Mouse (Mus musculus): ENCODE results near the gene Sept12. TPM values are rescaled to one million over a fixed set of nuclear protein-coding genes. Genes with fewer than 3 reads are reported as not detected.

The Sept12 gene
- polyA plus RNA-seq, 1 experiment from 2014 or later: not detected

DNA sequence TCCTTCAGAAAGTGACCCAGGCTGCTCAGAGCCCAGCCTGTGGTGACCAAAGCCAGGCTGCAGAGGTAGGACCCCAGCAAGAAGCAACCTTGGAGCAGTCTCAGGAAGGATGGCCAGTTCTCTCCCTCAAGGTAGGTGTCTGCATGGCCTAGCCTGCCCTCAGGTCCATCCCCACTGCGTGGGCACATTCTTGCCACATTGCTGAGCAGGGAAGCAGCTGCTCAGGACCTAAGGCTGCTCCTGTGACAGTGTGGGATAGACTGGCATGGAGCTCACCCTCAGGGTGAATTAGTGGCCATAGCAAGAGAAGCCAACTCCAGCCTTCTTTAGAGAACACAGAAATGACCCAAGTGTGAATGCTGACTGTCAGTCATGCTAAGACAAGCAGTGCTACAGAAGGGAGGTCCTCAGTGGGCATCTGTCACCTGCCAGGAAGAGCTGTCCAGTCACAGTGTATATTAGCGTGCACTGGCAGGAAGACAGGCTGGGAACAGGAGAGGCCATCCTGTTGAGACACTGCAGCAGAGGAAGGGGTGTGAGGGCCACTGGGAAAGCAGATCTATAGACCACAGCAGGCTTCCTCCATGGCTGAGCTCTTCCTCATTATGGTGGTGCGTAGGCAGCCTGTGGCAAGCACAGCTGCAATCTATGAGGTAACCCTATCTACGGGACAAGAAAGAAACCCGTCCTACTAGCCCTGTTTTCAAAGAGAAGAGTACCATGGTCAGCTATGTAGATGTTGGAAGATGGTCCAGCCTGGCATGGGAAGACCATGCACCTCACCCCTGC is 28.4 kb downstream of the Sept12 start:
- Histone ChIP-seq H3K4me3 (no peak overlapping the region), H3K9ac (no peak overlapping the region), H3K9me3 (no peaks in the 10 kb centered on the region), H3K27me3 (replicated peaks) (no peaks in the 10 kb centered on the region), H3K27ac (no peak overlapping the region), H3K4me1 (peaks cover 6% of the 10 kb centered on the region), H3K4me2 (no peak overlapping the region), H3K36me3 (replicated peaks) (0 out of 2 replicates have a peak, but pooled peaks cover 3% of the 10 kb centered on the region)
- 88% methylated on average over 5 of the region's 5 CpGs for WGBS
- ATAC-seq (replicated peaks): no peak

DNA sequence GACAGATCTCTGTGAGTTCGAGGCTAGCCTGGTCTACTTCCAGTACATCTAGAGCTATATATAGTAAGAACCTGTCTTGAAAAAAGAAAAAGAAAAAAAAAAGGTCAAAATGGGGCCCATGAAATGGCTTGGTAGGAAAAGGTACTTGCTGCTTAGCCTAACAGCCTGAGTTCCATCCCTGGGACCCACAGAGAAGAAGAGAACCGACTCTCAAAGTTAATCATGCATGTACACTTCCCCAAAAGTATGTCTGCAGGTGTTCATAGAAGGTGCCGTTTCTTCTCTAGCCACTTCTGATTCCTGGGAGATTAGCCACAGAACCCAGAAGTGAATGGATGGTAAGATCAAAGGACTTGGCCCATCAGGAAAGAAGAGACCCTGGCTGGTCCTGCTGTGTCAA is 29.2 kb downstream of the Sept12 start:
- no peaks in the 10 kb centered on the region for H3K27me3 ChIP-seq (replicated peaks)
- H3K9me3 ChIP-seq: no peaks in the 10 kb centered on the region
- no peak overlapping the region for H3K27ac ChIP-seq
- H3K9ac ChIP-seq: no peak overlapping the region
- no peak overlapping the region for H3K4me3 ChIP-seq
- no peak overlapping the region for H3K4me2 ChIP-seq
- ATAC-seq (replicated peaks): no peak
- peaks cover 7% of the 10 kb centered on the region for H3K4me1 ChIP-seq
- WGBS: 74% methylated on average over 3 of the region's 3 CpGs
- 0 out of 2 replicates have a peak, but pooled peaks cover 3% of the 10 kb centered on the region for H3K36me3 ChIP-seq (replicated peaks)

DNA sequence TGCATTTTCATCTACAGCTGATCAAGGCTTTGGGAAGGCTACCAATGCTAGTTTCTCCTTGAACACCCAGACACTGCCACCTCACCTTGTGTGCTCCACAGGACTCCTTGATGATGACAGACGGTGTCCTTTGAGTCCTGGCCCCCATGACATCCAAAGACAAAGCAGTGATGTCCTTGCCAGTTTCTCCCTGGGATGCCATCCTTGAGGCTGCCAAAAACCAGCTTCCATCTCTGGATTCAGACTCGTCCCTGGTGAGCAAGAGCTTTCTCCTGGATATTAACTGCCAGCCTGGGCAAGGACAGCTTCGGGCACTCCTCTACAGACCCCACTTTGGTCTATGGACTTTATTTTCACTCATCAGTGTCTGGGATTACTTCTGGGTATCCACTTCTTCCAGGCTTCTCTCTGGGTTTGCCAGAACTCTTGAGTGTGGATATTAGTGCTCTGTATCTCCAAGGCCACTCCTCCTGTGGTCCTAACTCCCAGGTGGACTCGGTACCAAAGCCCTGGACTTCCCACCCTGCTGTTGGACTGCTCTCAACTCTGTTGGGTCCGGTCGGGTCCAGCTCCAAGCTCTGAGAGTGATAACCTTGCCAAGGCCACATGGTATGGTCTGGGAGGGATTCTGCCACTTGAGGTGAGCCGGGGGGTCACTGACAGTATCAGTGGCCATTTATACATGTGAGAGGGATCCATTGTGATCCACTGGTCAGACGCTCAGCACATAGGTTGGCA is 32.1 kb downstream of the Sept12 start:
- Histone ChIP-seq H3K9ac (0 out of 2 replicates have a peak overlapping the region, but pooled peaks have one; percentile 6), H3K36me3 (replicated peaks) (no peaks in the 10 kb centered on the region), H3K27ac (0 out of 2 replicates have a peak overlapping the region, but pooled peaks have one; percentile 91), H3K4me3 (peak overlapping the region; percentile 94; the same call in 1 of the 2 replicates), H3K9me3 (no peaks in the 10 kb centered on the region), H3K27me3 (replicated peaks) (no peaks in the 10 kb centered on the region), H3K4me1 (peaks cover 26% of the 10 kb centered on the region), H3K4me2 (peak overlapping the region; percentile 87)
- no peak for ATAC-seq (replicated peaks)
- WGBS: 90% methylated on average over 8 of the region's 8 CpGs

GRCm38 (mm10) chr16:4964731-4965391 is 32.8 kb downstream of the Sept12 start:
- 20% methylated on average over 13 of the region's 13 CpGs for WGBS
- H3K9ac ChIP-seq: peak overlapping the region; percentile 93
- peak overlapping the region; percentile 94 for H3K4me3 ChIP-seq
- H3K9me3 ChIP-seq: no peaks in the 10 kb centered on the region
- peak; percentile 31 for ATAC-seq (replicated peaks)
- H3K4me2 ChIP-seq: peak overlapping the region; percentile 87
- H3K4me1 ChIP-seq: peaks cover 26% of the 10 kb centered on the region
- H3K36me3 ChIP-seq (replicated peaks): no peaks in the 10 kb centered on the region
- peak overlapping the region; percentile 91 for H3K27ac ChIP-seq
- no peaks in the 10 kb centered on the region for H3K27me3 ChIP-seq (replicated peaks)

GRCm38 (mm10) chr16:4963797-4964709 is 33.6 kb downstream of the Sept12 start, which contains the start of gene Anks3:
Anks3 (minus strand) TSS chr16:4964205.
- H3K36me3 ChIP-seq (replicated peaks): no peaks in the 10 kb centered on the region
- ATAC-seq (replicated peaks): peak; percentile 98
- H3K4me3 ChIP-seq: peak within 1 kb of the TSS; percentile 94
- WGBS: under 1% methylated on average over 75 of the region's 76 CpGs
- H3K27ac ChIP-seq: peak within 1 kb of the TSS; percentile 91
- H3K27me3 ChIP-seq (replicated peaks): no peaks in the 10 kb centered on the region
- H3K9me3 ChIP-seq: no peaks in the 10 kb centered on the region
- peaks cover 26% of the 10 kb centered on the region for H3K4me1 ChIP-seq
- H3K4me2 ChIP-seq: peak within 1 kb of the TSS; percentile 87
- peak within 1 kb of the TSS; percentile 93 for H3K9ac ChIP-seq

- H3K27ac ChIP-seq: no peak overlapping the region
- 37% methylated on average over 9 of the region's 9 CpGs for WGBS
- peak overlapping the region; percentile 93 for H3K9ac ChIP-seq
- ATAC-seq (replicated peaks): no peak
- H3K4me2 ChIP-seq: peak overlapping the region; percentile 87
- H3K4me3 ChIP-seq: peak overlapping the region; percentile 94
- no peaks in the 10 kb centered on the region for H3K27me3 ChIP-seq (replicated peaks)
- H3K36me3 ChIP-seq (replicated peaks): no peaks in the 10 kb centered on the region
- H3K4me1 ChIP-seq: peaks cover 26% of the 10 kb centered on the region
- H3K9me3 ChIP-seq: no peaks in the 10 kb centered on the region
Measured at GRCm38 (mm10) chr16:4963346-4963745, 34.3 kb downstream of the Sept12 start.

- ATAC-seq (replicated peaks): no peak
- H3K4me1 ChIP-seq: peaks cover 23% of the 10 kb centered on the region
- H3K9me3 ChIP-seq: no peaks in the 10 kb centered on the region
- no peak overlapping the region for H3K27ac ChIP-seq
- H3K36me3 ChIP-seq (replicated peaks): peaks cover 10% of the 10 kb centered on the region; the same call in 1 of the 2 replicates
- H3K4me3 ChIP-seq: no peak overlapping the region
- H3K9ac ChIP-seq: no peak overlapping the region
- H3K4me2 ChIP-seq: no peak overlapping the region
- WGBS: 92% methylated on average over 8 of the region's 8 CpGs
- H3K27me3 ChIP-seq (replicated peaks): no peaks in the 10 kb centered on the region
Measured at GRCm38 (mm10) chr16:4960260-4960659, 37.4 kb downstream of the Sept12 start.

GRCm38 (mm10) chr16:4957446-4957845 is 40.2 kb downstream of the Sept12 start:
- no peak for ATAC-seq (replicated peaks)
- Histone ChIP-seq H3K9ac (no peak overlapping the region), H3K4me3 (no peak overlapping the region), H3K4me2 (no peak overlapping the region), H3K4me1 (peaks cover 9% of the 10 kb centered on the region), H3K27me3 (replicated peaks) (no peaks in the 10 kb centered on the region), H3K9me3 (no peaks in the 10 kb centered on the region), H3K27ac (no peak overlapping the region), H3K36me3 (replicated peaks) (peaks cover 33% of the 10 kb centered on the region)
- 96% methylated on average over 3 of the region's 3 CpGs for WGBS

DNA sequence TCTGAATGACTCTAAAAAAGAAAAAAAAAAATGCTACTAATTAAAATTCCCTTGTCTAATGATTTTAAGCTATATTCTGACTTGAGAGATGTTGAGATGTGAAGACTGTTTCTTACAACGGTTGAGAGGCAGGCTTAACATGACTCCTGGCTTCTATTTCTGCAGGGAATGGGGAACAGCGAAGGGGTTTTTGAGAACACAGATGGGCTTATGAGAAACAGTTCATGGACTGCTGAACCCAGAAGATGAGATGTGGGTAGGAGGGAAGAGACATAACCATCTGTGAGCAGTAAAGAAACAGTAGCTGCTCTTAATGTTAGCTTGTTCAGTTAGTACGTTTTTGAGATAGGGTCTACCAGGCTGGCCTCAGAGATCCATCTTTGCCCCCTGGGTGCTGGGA is 41.0 kb downstream of the Sept12 start:
- Histone ChIP-seq H3K27me3 (replicated peaks) (no peaks in the 10 kb centered on the region), H3K9me3 (no peaks in the 10 kb centered on the region), H3K27ac (no peak overlapping the region), H3K36me3 (replicated peaks) (peaks cover 39% of the 10 kb centered on the region), H3K4me1 (0 out of 2 replicates have a peak, but pooled peaks cover under 1% of the 10 kb centered on the region), H3K4me2 (no peak overlapping the region), H3K9ac (no peak overlapping the region), H3K4me3 (no peak overlapping the region)
- WGBS: 89% methylated on average over 3 of the region's 3 CpGs
- ATAC-seq (replicated peaks): no peak

DNA sequence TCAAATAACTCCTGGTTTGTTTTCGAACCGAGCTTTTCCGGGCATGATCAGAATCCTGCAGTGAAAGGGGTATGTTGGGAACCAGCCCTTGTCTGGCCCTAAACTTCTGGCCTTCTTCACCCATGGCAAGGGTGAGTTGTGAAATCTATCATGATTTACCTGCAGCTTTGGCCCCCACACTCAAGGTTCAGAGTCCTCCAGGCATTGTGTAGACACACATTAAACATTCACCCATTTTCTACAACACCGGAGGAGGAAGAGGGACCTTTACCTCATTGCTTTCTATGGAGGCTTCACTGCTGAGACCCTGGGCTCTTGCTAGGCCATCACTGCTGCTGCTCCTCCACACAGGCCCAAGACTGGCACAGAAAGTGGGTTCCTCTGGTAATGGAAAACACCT is 50.3 kb downstream of the Sept12 start:
- Histone ChIP-seq H3K36me3 (replicated peaks) (peaks cover 53% of the 10 kb centered on the region), H3K4me1 (no peaks in the 10 kb centered on the region), H3K9ac (no peak overlapping the region), H3K27me3 (replicated peaks) (no peaks in the 10 kb centered on the region), H3K4me3 (no peak overlapping the region), H3K27ac (no peak overlapping the region), H3K9me3 (no peaks in the 10 kb centered on the region), H3K4me2 (no peak overlapping the region)
- no peak for ATAC-seq (replicated peaks)
- 79% methylated on average over 4 of the region's 4 CpGs for WGBS

GRCm38 (mm10) chr16:4946155-4946554 is 51.5 kb downstream of the Sept12 start:
- H3K4me2 ChIP-seq: no peak overlapping the region
- H3K9ac ChIP-seq: no peak overlapping the region
- H3K4me1 ChIP-seq: no peaks in the 10 kb centered on the region
- H3K36me3 ChIP-seq (replicated peaks): peaks cover 43% of the 10 kb centered on the region
- no peak overlapping the region for H3K4me3 ChIP-seq
- H3K27me3 ChIP-seq (replicated peaks): no peaks in the 10 kb centered on the region
- 97% methylated on average over 3 of the region's 3 CpGs for WGBS
- H3K27ac ChIP-seq: no peak overlapping the region
- no peaks in the 10 kb centered on the region for H3K9me3 ChIP-seq
- no peak for ATAC-seq (replicated peaks)

Data from midbrain, embryonic 15.5 days (tissue).